Mouse (Mus musculus) spleen, adult 10 weeks (tissue): ENCODE measurements around the gene Fry. TPM values are rescaled to one million over a fixed set of nuclear protein-coding genes. Genes with fewer than 3 reads are reported as not detected.

Experiments used
- polyA plus RNA-seq: library from polyadenylated mRNA; stranded (reverse); fragments of 350-450 nt; fragmentation: Illumina TruSeq; extraction: RNeasy Lipid Tissue Mini Kit (QIAGEN cat#74804); gene quantifications from one replicate; pipeline ENCODE4 v1.2.3, GENCODE M21; 2015; ENCODE audit warnings: low replicate concordance; ENCODE audit not compliant: insufficient read depth

The Fry gene
- 22.6 TPM for polyA plus RNA-seq

GRCm38 (mm10) chr5:150118455-150119241 lies at the start of gene Fry:
Gene Fry (plus strand): TSS chr5:150118645.

GRCm38 (mm10) chr5:150518064-150518463 lies 399.6 kb downstream of the Fry start, which contains the start of gene Zar1l:
Gene Zar1l (minus strand): TSS chr5:150518164.

GRCm38 (mm10) chr5:150521937-150522866 lies 403.8 kb downstream of the Fry start, which contains the start of gene Brca2:
Gene Brca2 (plus strand): TSS chr5:150522630.

Other genes with a start within 250 kb of the Fry start
- not detected for gene Rxfp2, start 100.0 kb upstream of the Fry start, polyA plus RNA-seq